Mouse (Mus musculus) liver, embryonic 11.5 days (tissue): ENCODE data around the gene Tmem222. TPM values are rescaled to one million over a fixed set of nuclear protein-coding genes. Genes with fewer than 3 reads are reported as not detected.

ENCODE experiments used
- ATAC-seq: fragments of 200-750 bp; cut with Nextera tagmentation; replicated peaks from 2 replicates; pipeline ENCODE4 v1.8.0; 2017; ENCODE audit warnings: moderate number of reproducible peaks, mild to moderate bottlenecking, moderate TSS enrichment, moderate library complexity; ENCODE audit not compliant: low FRiP score
- DNase-seq: peaks from one replicate; pipeline ENCODE4 v3.0.0-alpha.2; 2017; ENCODE audit warnings: low spot score
- H3K27ac ChIP-seq: fragments of 300-500 bp; sonication (generic); 2 replicates; pipeline ENCODE4 v1.5.1; 2014; ENCODE audit warnings: mild to moderate bottlenecking, low read depth, low read length, control low read depth
- H3K27me3 ChIP-seq: fragments of 300-500 bp; sonication (generic); replicated peaks from 2 replicates; pipeline ENCODE4 v1.6.1; 2014; ENCODE audit warnings: low read length, mixed read lengths; ENCODE audit not compliant: control insufficient read depth, insufficient read depth
- H3K36me3 ChIP-seq: fragments of 300-500 bp; sonication (generic); 2 replicates; pipeline ENCODE4 v1.6.1; 2014; ENCODE audit warnings: mild to moderate bottlenecking, low read length, moderate library complexity, mixed read lengths; ENCODE audit not compliant: control insufficient read depth, insufficient read depth
- H3K4me1 ChIP-seq: fragments of 300-500 bp; sonication (generic); replicated peaks from 2 replicates; pipeline ENCODE4 v1.6.1; 2014; ENCODE audit warnings: low read length, mixed read lengths; ENCODE audit not compliant: control insufficient read depth, insufficient read depth
- H3K4me2 ChIP-seq: fragments of 300-500 bp; sonication (generic); 2 replicates; pipeline ENCODE4 v1.6.1; 2014; ENCODE audit warnings: mild to moderate bottlenecking, control low read depth, moderate library complexity
- H3K4me3 ChIP-seq: fragments of 300-500 bp; sonication (generic); 2 replicates; pipeline ENCODE4 v1.5.1; 2014; ENCODE audit warnings: low read depth, low read length, control low read depth
- H3K9ac ChIP-seq: fragments of 300-500 bp; sonication (generic); 2 replicates; pipeline ENCODE4 v1.6.1; 2014; ENCODE audit warnings: low read depth, low read length, control low read depth
- H3K9me3 ChIP-seq: fragments of 300-500 bp; sonication (generic); 2 replicates; pipeline ENCODE4 v1.6.1; 2016; ENCODE audit warnings: low read length, inconsistent platforms, mixed read lengths; ENCODE audit not compliant: control insufficient read depth
- WGBS: fragments of 180-500 bp; shearing (Covaris S2); extraction: QIAGEN DNeasy Blood & Tissue Kit; methylation state at CpG from one replicate; pipeline ENCODE4 v1.1.7; 2014; 5-methylcytosine and 5-hydroxymethylcytosine counted together
- polyA plus RNA-seq: library from polyadenylated mRNA; unstranded; fragments of >200 nt; fragmentation: Nextera tagmentation; extraction: Ambion mirVana; gene quantifications from 2 replicates; pipeline ENCODE4 v1.2.1, GENCODE M21; 2014

Gene Tmem222
- polyA plus RNA-seq, 1 experiment from 2014 or later: 74.2 TPM

DNA sequence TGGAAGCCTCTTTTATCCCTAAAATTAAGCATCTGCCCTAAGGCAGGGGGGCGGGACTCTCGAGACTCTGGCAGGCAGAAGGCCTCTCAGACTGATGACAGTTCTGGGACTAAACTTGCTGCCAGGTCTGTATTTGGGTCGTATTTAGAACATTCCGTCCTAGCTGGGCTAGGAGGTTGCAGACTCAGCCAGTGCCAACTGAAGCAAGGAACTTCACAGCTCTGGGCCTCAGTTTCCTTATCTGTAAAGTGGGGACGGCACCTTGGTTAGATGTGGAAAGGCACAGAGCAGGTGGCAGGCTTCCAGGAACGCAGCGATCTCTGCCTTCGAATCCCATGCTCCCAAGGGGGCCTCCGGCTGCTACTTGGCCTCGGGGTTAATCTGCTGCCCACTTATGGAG, 51.5 kb downstream of the Tmem222 start:
- Histone ChIP-seq H3K27me3 (peaks cover 17% of the 10 kb centered on the region), H3K9ac (no peak overlapping the region), H3K4me3 (no peak overlapping the region), H3K4me2 (no peak overlapping the region), H3K4me1 (0 out of 2 replicates have a peak, but pooled peaks cover under 1% of the 10 kb centered on the region), H3K36me3 (no peaks in the 10 kb centered on the region), H3K27ac (no peak overlapping the region), H3K9me3 (no peaks in the 10 kb centered on the region)
- ATAC-seq (no peak), DNase-seq (no peak)
- WGBS: 65% methylated on average over 10 of the region's 10 CpGs

GRCm38 (mm10) chr4:133223875-133224274, 53.7 kb downstream of the Tmem222 start:
- no peak for DNase-seq
- peaks cover 35% of the 10 kb centered on the region for H3K27me3 ChIP-seq

DNA sequence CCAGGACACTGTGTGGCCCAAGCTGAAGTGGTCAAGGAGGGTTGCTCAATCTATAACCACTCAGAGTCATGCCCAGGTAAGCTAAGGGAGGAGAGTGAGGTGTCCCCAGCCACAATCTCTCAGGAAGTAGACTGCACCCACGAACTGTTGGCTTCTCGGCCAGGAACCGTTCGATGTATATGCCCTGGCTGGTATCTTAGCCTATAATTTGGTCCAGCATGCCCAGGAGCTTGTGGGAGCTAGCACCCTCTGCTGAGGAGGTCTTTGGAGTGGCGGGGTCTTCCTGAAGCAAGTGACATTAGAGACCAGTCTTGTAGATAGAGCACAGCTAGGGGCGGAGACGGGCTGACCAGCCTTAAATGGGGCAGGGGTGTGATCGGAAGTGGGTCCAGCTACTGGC, 55.9 kb downstream of the Tmem222 start:
- H3K27ac ChIP-seq: no peak overlapping the region
- H3K9ac ChIP-seq: no peak overlapping the region
- no peak overlapping the region for H3K4me3 ChIP-seq
- DNase-seq (no peak), ATAC-seq (no peak)
- 0 out of 2 replicates have a peak, but pooled peaks cover 6% of the 10 kb centered on the region for H3K4me1 ChIP-seq
- no peaks in the 10 kb centered on the region for H3K9me3 ChIP-seq
- H3K36me3 ChIP-seq: no peaks in the 10 kb centered on the region
- H3K27me3 ChIP-seq: peaks cover 35% of the 10 kb centered on the region
- 70% methylated on average over 8 of the region's 8 CpGs for WGBS
- H3K4me2 ChIP-seq: no peak overlapping the region

More at GRCm38 (mm10) chr4:133223875-133224274, 53.7 kb downstream of the Tmem222 start:
- no peaks in the 10 kb centered on the region for H3K9me3 ChIP-seq
- no peak overlapping the region for H3K4me2 ChIP-seq
- no peak overlapping the region for H3K27ac ChIP-seq
- 0 out of 2 replicates have a peak, but pooled peaks cover 6% of the 10 kb centered on the region for H3K4me1 ChIP-seq
- ATAC-seq: no peak
- 64% methylated on average over 5 of the region's 5 CpGs for WGBS
- H3K9ac ChIP-seq: no peak overlapping the region
- no peak overlapping the region for H3K4me3 ChIP-seq
- no peaks in the 10 kb centered on the region for H3K36me3 ChIP-seq

- 4% methylated on average over 25 of the region's 25 CpGs for WGBS
- H3K9ac ChIP-seq: 0 out of 2 replicates have a peak overlapping the region, but pooled peaks have one; percentile 32
- H3K9me3 ChIP-seq: no peaks in the 10 kb centered on the region
- H3K4me3 ChIP-seq: peak overlapping the region; percentile 27
- DNase-seq (no peak), ATAC-seq (no peak)
- H3K4me1 ChIP-seq: 0 out of 2 replicates have a peak, but pooled peaks cover 6% of the 10 kb centered on the region
- H3K4me2 ChIP-seq: peak overlapping the region; percentile 57
- H3K36me3 ChIP-seq: no peaks in the 10 kb centered on the region
- peaks cover 35% of the 10 kb centered on the region for H3K27me3 ChIP-seq
- H3K27ac ChIP-seq: no peak overlapping the region
Measured at GRCm38 (mm10) chr4:133220656-133221055, 56.9 kb downstream of the Tmem222 start.

DNA sequence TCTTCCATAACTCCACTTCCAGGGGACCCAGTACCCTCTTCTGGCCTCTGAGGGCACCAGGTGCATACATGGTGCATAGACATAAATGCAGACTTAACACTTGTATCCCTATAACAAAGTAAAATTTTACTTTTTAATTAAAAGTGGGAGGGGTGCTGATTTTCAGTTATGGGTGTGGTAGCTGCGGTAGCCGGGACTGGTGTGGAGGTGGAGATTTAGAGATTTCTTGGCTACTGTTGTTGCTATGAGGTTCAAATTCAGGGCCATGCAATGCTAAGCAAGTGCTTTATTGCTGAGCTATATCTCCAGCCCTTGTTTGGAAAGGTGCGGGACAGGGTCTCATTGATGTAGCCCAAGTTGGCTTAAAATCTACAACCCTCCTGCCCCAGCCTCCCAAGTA, 58.8 kb downstream of the Tmem222 start:
- Histone ChIP-seq H3K4me1 (0 out of 2 replicates have a peak, but pooled peaks cover 6% of the 10 kb centered on the region), H3K9me3 (no peaks in the 10 kb centered on the region), H3K27me3 (peaks cover 42% of the 10 kb centered on the region), H3K27ac (no peak overlapping the region), H3K4me3 (no peak overlapping the region), H3K4me2 (no peak overlapping the region), H3K36me3 (no peaks in the 10 kb centered on the region), H3K9ac (no peak overlapping the region)
- DNase-seq (no peak), ATAC-seq (no peak)
- 73% methylated on average over 3 of the region's 3 CpGs for WGBS

DNA sequence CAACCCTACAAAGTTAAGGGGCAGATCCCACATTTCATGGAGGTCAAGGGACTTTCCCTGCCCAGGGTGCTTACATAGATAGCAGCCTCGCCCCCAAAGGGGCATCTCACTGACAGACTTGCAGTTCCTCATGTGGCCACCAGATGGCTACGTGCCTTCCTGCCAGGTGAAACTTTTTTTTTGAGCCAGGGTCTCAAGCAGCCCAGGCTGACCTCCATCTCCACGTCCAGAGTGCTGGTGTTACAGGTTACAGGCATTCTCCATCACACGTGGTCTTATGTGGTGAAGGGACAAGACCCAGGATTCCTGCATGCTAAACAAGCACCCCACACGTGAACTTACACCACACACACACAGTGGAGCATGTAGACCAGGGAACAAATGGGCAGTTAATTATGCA, 60.0 kb downstream of the Tmem222 start:
- 4% methylated on average over 5 of the region's 5 CpGs for WGBS

More for the DNA sequence above, 60.0 kb downstream of the Tmem222 start:
- H3K4me2 ChIP-seq: no peak overlapping the region
- no peak for ATAC-seq
- peaks cover 8% of the 10 kb centered on the region; the same call in 1 of the 2 replicates for H3K4me1 ChIP-seq
- no peaks in the 10 kb centered on the region for H3K36me3 ChIP-seq
- H3K9me3 ChIP-seq: no peaks in the 10 kb centered on the region
- H3K27me3 ChIP-seq: peaks cover 50% of the 10 kb centered on the region
- H3K27ac ChIP-seq: no peak overlapping the region
- no peak for DNase-seq
- H3K4me3 ChIP-seq: no peak overlapping the region
- H3K9ac ChIP-seq: no peak overlapping the region

Other genes with a start within 250 kb of the Tmem222 start
- 32.1 and 42.2 TPM in 2 replicates for gene Wasf2, start 147.3 kb downstream of the Tmem222 start, polyA plus RNA-seq
- gene Cd164l2, start 65.7 kb downstream of the Tmem222 start, polyA plus RNA-seq: 0.70 and 0.77 TPM in 2 replicates
- gene Gpr3, start 65.3 kb downstream of the Tmem222 start, polyA plus RNA-seq: 0.17 TPM in 1 of 2 replicates, not detected in the other
- 2.2 and 3.5 TPM in 2 replicates for gene Map3k6, start 37.0 kb downstream of the Tmem222 start, polyA plus RNA-seq
- gene Sytl1, start 14.7 kb downstream of the Tmem222 start, polyA plus RNA-seq: 0.39 and 0.52 TPM in 2 replicates
- 14.0 and 14.5 TPM in 2 replicates for gene Wdtc1, start 75.7 kb upstream of the Tmem222 start, polyA plus RNA-seq
- gene Slc9a1, start 91.9 kb upstream of the Tmem222 start, polyA plus RNA-seq: 6.9 and 7.7 TPM in 2 replicates
- gene Tent5b, start 202.3 kb upstream of the Tmem222 start, polyA plus RNA-seq: 0.38 TPM in 1 of 2 replicates, not detected in the other
- gene Trnp1, start 220.8 kb upstream of the Tmem222 start, polyA plus RNA-seq: 0.21 TPM in 1 of 2 replicates, not detected in the other
- 0.89 and 1.7 TPM in 2 replicates for gene Kdf1, start 241.2 kb upstream of the Tmem222 start, polyA plus RNA-seq